Mouse (Mus musculus) ES-E14 (cell line): Measurements from ENCODE around the gene Podnl1. TPM values are rescaled to one million over a fixed set of nuclear protein-coding genes. Genes with fewer than 3 reads are reported as not detected.
A peak's percentile ranks its signal among the peaks of the same experiment; 100 is the strongest.

Source experiments
- DNase-seq: peaks from one replicate; pipeline ENCODE4 v3.0.0-alpha.2; 2013; ENCODE audit warnings: low read depth, low spot score
- H3K27ac ChIP-seq: 2 replicates; pipeline ENCODE4 v1.5.1; 2012; ENCODE audit warnings: low read depth, mild to moderate bottlenecking, low read length, moderate library complexity, mixed read lengths; ENCODE audit not compliant: poor library complexity, insufficient read depth, severe bottlenecking
- H3K36me3 ChIP-seq: 2 replicates; pipeline ENCODE4 v1.6.1; 2012; ENCODE audit warnings: mild to moderate bottlenecking, low read length, moderate library complexity, mixed read lengths; ENCODE audit not compliant: control insufficient read depth, poor library complexity, insufficient read depth, severe bottlenecking
- H3K4me1 ChIP-seq, 2 experiments: fragments of 150-350 bp in 1 of 2; sonication (generic) in 1 of 2; 2 replicates each; pipeline ENCODE4 v1.6.1; 2012; ENCODE audit warnings: low read length in 2 of 2, mild to moderate bottlenecking in 1 of 2, mixed read lengths in 1 of 2; ENCODE audit not compliant: control insufficient read depth in 2 of 2, insufficient read depth in 2 of 2, poor library complexity in 1 of 2
- H3K4me3 ChIP-seq, 2 experiments: fragments of 150-350 bp in 1 of 2; sonication (generic) in 1 of 2; 2 replicates each; pipeline ENCODE4 v1.5.1; 2012; ENCODE audit warnings: low read length in 2 of 2, low read depth in 1 of 2, mild to moderate bottlenecking in 1 of 2, mixed read lengths in 1 of 2; ENCODE audit not compliant: insufficient read depth in 1 of 2, poor library complexity in 1 of 2, severe bottlenecking in 1 of 2
- H3K9ac ChIP-seq: 2 replicates; pipeline ENCODE4 v1.6.1; 2012; ENCODE audit warnings: low read depth, mild to moderate bottlenecking, low read length, mixed read lengths; ENCODE audit not compliant: poor library complexity, insufficient read depth, severe bottlenecking
- H3K9me3 ChIP-seq: fragments of 150-350 bp; sonication (generic); 2 replicates; pipeline ENCODE4 v1.6.1; 2012; ENCODE audit warnings: low read depth, mild to moderate bottlenecking, low read length; ENCODE audit not compliant: control insufficient read depth, insufficient read depth
- CHD2 ChIP-seq: IDR thresholded peaks from 2 replicates; pipeline ENCODE4 v1.6.1; 2014; ENCODE audit warnings: mild to moderate bottlenecking, low read depth, low read length, inconsistent platforms
- HCFC1 ChIP-seq: IDR thresholded peaks from 2 replicates; pipeline ENCODE4 v1.6.1; 2012; ENCODE audit warnings: low read length, inconsistent platforms, borderline replicate concordance; ENCODE audit not compliant: insufficient read depth
- MAFK ChIP-seq: IDR thresholded peaks from 2 replicates; pipeline ENCODE4 v1.6.1; 2014; ENCODE audit warnings: mild to moderate bottlenecking, low read depth, low read length, inconsistent platforms; ENCODE audit not compliant: insufficient read depth
- ZC3H11A ChIP-seq: IDR thresholded peaks from 2 replicates; pipeline ENCODE4 v1.6.1; 2012; ENCODE audit warnings: low read depth, mild to moderate bottlenecking, inconsistent platforms, low read length, borderline replicate concordance
- ZNF384 ChIP-seq: IDR thresholded peaks from 2 replicates; pipeline ENCODE4 v1.6.1; 2012; ENCODE audit warnings: low read depth, low read length, inconsistent platforms
- in situ Hi-C, 2 experiments: fragments of 600-800 bp; cut with MboI; formaldehyde crosslinking; loops; one replicate each; pipeline ENCODE4 v1.15.1; 2025; ENCODE audit warnings: low sequenced_read_pairs in 2 of 2, inconsistent platforms in 1 of 2; ENCODE audit not compliant: unreplicated experiment in 2 of 2
- total RNA-seq: library from RNA; depleted of rRNA; stranded (reverse); fragments of 300-350 nt; gene quantifications from 2 replicates; pipeline ENCODE4 v1.2.3, GENCODE M21; 2012

Podnl1 gene
- total RNA-seq, 1 experiment = 1.5 TPM

- H3K9me3 ChIP-seq = no peaks in the 10 kb centered on the region
- in situ Hi-C loops = no loop called here
- no peaks in the 10 kb centered on the region; a peak in 1 of 4 replicates for H3K4me1 ChIP-seq
- H3K27ac ChIP-seq = no peak overlapping the region
- H3K4me3 ChIP-seq = no peak overlapping the region
- no peak for DNase-seq
- H3K9ac ChIP-seq = no peak overlapping the region
- peaks cover 31% of the 10 kb centered on the region; the same call in 1 of the 2 replicates for H3K36me3 ChIP-seq
- no peak for TF ChIP-seq ZC3H11A
- TF ChIP-seq ZNF384 = no peak
- no peak for TF ChIP-seq MAFK
- TF ChIP-seq HCFC1 = no peak
- TF ChIP-seq CHD2 = no peak
Observed at GRCm38 (mm10) chr8:84090585-84090984, 35.2 kb upstream of the Podnl1 start.

GRCm38 (mm10) chr8:84096061-84096460 is 29.7 kb upstream of the Podnl1 start:
- in situ Hi-C loops = no loop called here
- no peak overlapping the region for H3K27ac ChIP-seq
- no peak for TF ChIP-seq HCFC1
- TF ChIP-seq CHD2 = no peak
- no peak for TF ChIP-seq ZC3H11A
- TF ChIP-seq MAFK = no peak
- TF ChIP-seq ZNF384 = no peak
- H3K9ac ChIP-seq = no peak overlapping the region
- H3K36me3 ChIP-seq = peaks cover 51% of the 10 kb centered on the region
- DNase-seq = no peak
- peaks cover 0 to 5% of the 10 kb centered on the region in 2 experiments; a peak in 1 of 4 replicates for H3K4me1 ChIP-seq
- H3K4me3 ChIP-seq = no peak overlapping the region
- no peaks in the 10 kb centered on the region for H3K9me3 ChIP-seq

GRCm38 (mm10) chr8:84098376-84098775 is 27.4 kb upstream of the Podnl1 start:
- in situ Hi-C loops = no loop called here
- DNase-seq = no peak
- no peak overlapping the region for H3K27ac ChIP-seq
- H3K9me3 ChIP-seq = no peaks in the 10 kb centered on the region
- H3K4me3 ChIP-seq = no peak overlapping the region
- no peak for TF ChIP-seq ZC3H11A
- no peak for TF ChIP-seq HCFC1
- no peak for TF ChIP-seq CHD2
- no peak for TF ChIP-seq ZNF384
- peaks cover under 1 to 10% of the 10 kb centered on the region in 2 experiments; a peak in 2 of 4 replicates for H3K4me1 ChIP-seq
- no peak overlapping the region for H3K9ac ChIP-seq
- peaks cover 51% of the 10 kb centered on the region for H3K36me3 ChIP-seq

GRCm38 (mm10) chr8:84101476-84102270 is 24.1 kb upstream of the Podnl1 start:
- no peak for TF ChIP-seq CHD2
- TF ChIP-seq MAFK = no peak
- TF ChIP-seq ZC3H11A = no peak
- TF ChIP-seq ZNF384 = no peak
- no peak for TF ChIP-seq HCFC1
- H3K9ac ChIP-seq = no peak overlapping the region
- no peaks in the 10 kb centered on the region for H3K9me3 ChIP-seq
- H3K4me3 ChIP-seq = no peak overlapping the region
- peaks cover 36% of the 10 kb centered on the region for H3K36me3 ChIP-seq
- peaks cover 2 to 13% of the 10 kb centered on the region in 2 experiments; a peak in 3 of 4 replicates for H3K4me1 ChIP-seq
- H3K27ac ChIP-seq = no peak overlapping the region
- in situ Hi-C loops = no loop called here
- no peak for DNase-seq

- no peak for DNase-seq
Observed at GRCm38 (mm10) chr8:84103601-84104000, 22.2 kb upstream of the Podnl1 start.

More at GRCm38 (mm10) chr8:84103601-84104000, 22.2 kb upstream of the Podnl1 start:
- in situ Hi-C loops = no loop called here
- Histone ChIP-seq H3K4me1 (peaks cover 2 to 13% of the 10 kb centered on the region in 2 experiments; a peak in 3 of 4 replicates), H3K9ac (0 out of 2 replicates have a peak overlapping the region, but pooled peaks have one; percentile 74), H3K27ac (no peak overlapping the region), H3K36me3 (peaks cover 17% of the 10 kb centered on the region), H3K9me3 (no peaks in the 10 kb centered on the region), H3K4me3 (peak overlapping the region; percentile 66 to 96)
- TF ChIP-seq ZNF384 (no peak), HCFC1 (no peak), CHD2 (no peak), ZC3H11A (no peak), MAFK (no peak)
